Mouse (Mus musculus): ENCODE measurements around the gene Pex11a. TPM values are rescaled to one million over a fixed set of nuclear protein-coding genes. Genes with fewer than 3 reads are reported as not detected.
"Not testable (repeated sequence)": the region's sequence is repeated elsewhere in the genome, so short reads cannot be mapped to it uniquely, and the experiment has no call there.

Pex11a gene
- 1 to 10 TPM; 2.9 to 3.2 TPM for polyA plus RNA-seq (2017; shearing (Covaris generic))

DNA sequence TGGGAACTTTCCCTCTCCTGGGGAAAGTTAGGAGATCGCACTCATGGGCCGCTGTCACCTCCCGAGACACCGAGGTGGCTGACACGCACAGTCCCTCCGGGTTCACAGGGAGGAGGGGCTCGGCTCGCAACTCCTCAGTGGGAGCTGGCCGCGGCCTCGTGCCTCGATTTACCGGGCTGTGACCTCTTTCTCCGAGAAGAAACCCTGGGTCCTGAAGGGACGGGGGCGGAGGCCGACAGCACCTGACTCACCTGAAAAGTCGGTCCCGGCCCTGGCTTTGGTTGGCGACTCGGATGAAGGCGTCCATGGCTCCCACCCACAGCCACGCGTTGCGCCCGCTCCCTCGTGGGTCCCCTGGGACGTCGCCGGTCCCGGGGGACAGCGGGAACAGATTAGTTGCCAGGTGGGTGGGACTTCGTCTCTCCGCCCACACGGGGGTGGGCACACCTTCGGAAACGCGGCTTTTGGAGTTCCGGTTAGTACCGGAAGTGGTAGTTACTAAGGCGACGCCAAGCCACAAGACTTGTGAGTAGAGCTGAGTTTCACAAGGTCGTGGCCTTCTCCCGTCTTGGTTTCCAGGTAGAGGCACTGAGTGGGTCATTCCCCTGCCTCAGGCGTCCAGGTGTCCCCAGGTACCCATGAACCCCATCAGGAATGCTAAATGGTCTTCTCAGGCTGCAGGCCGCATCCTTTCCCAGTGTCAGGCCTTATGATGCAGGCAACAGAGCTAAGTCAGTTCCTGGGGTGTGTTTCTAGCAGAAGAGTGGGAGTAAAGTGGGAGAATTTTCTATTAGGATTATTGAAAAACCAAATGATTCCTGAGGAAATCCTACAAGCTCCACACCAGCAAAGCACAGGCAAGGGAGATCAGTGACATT, at the start of gene Pex11a, which contains the start of gene Wdr93:
Gene Pex11a (minus strand): TSS at position 473 of the 878 bp plus-strand sequence.
Gene Wdr93 (plus strand): TSS at position 505 of the 878 bp plus-strand sequence.
- peak; percentile 99 for ATAC-seq

DNA sequence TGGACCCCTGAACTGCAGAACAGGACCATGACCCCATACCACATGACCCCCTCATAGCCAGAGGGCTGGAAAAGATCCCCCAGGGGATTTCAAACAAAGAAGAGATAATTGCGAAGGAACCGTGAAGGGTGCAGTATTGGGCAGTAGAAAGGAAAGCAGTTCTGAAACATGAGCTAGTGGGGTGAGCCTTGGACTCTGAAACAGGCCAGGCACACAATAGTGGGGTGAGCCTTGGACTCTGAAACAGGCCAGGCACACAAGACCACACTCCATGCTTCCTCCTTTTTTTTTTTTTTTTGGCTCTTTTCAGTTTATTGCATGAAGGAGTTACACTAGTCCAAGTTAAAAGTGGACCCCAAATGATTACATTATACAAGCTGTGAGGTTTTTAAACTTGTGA, 46.9 kb upstream of the Pex11a start:
- not testable (repeated sequence) for ATAC-seq

DNA sequence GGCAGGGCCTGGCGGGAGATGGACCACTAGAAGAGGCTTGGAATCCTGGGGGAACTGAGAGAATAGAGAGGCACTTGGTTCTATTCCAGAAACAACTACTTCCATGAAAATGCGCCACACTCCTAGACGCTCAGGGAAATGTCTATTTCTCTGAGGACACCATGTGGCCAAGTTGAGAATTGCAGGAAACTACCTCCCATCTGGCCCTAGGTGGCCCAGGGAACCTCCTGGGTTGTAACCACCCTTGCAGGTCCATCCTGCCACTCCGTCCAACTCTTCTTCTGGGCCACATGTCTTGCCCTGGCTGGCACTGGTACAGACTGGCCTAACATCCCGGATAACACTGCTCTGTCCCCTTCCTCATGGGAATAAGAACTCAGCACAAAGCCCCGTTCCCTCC, 43.4 kb upstream of the Pex11a start:
- ATAC-seq = peak; percentile 60

DNA sequence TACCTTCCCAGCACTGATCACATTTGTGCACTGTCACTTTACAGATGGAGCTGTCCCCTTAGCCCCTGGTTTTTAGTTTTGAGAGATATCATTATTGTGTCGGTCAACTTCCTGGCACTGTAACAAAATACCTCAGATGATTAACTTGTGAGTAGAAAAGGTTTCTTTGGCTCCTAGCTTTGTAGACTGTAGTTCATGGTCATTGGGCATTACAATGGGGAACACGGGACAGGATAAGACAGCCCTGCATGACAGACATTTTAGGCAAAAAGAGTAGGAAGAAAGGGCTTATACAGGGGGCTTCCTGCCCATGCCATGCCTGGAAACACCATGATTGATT, 39.6 kb upstream of the Pex11a start:
- ATAC-seq = no peak

DNA sequence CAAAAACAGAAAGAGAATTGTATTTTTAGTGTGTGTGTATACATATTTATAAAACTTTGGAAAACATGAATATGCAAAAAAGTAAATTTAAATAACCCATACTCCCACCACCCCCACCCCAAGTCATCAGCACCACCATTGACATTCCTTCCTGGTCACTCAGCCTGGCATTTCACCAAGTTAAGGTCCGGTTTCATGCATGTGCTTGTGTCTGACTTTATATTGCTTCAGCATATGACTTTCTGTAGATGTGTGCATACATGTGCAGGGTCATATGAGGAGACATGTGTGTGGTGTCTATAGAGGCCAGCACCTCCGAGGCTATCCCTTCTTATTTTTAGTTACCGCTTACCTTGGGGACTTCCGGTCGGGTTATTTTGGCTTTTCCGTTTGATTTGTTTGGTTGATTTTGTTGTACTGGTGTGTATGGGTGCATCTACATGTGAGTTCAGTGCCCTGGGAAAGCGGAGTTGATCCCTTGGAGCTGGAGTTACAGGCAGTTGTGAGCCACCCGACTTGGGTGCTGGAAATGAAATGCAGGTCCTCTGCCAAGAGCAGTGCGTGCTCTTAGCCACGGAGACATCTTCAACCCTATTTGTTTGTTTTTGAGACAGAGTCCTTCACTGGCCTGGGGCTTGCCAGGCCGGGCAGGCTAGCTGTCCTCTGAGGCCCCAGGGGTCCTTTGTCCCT, 39.0 kb upstream of the Pex11a start:
- ATAC-seq = no peak

DNA sequence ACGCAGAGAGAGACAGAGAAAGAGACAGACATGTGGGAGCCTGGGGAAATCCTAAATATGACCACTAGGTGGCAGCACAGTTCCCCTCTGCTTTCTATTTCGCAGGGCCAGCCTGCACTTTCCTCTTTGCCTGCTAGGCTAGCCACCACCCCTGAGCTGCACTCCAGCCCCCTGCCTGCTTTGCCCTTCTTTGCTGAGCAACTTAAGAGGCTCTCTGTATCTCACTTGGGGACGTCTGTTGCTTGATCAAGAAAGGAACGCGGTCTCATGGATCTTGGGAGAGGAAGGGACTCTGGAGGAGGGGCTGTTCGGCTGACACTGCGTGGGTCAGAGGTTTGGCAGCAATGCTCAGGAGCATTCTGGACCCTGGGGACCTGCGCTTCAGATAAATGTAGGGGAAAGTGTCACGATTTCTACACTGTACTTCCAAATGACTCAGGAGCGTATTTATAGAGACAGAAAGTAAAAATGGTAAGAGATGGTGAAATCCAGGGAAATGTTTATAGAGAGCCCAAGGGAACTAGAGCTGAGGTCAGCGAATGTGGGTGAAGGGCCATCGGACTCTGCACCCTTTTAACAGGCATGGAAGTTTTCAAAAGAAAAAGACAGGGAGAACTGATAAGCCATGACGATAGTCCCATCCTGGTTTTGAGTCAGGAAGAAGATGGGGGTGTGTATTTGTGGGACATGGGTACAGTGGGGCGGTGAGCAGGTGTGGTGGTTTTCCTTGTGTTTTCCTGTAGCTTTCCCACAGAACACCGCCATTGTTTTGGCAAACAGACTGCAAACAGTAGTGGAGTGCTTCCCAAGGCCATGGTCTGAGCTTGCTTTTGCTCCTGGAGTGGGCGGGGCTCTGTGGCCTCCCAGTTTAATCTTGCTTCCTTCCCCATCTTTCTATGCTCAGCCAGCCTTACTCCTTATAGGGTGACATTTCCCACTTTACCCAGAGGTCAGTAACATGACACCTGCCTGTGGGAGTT, 38.0 kb upstream of the Pex11a start:
- ATAC-seq = peak; percentile 78

DNA sequence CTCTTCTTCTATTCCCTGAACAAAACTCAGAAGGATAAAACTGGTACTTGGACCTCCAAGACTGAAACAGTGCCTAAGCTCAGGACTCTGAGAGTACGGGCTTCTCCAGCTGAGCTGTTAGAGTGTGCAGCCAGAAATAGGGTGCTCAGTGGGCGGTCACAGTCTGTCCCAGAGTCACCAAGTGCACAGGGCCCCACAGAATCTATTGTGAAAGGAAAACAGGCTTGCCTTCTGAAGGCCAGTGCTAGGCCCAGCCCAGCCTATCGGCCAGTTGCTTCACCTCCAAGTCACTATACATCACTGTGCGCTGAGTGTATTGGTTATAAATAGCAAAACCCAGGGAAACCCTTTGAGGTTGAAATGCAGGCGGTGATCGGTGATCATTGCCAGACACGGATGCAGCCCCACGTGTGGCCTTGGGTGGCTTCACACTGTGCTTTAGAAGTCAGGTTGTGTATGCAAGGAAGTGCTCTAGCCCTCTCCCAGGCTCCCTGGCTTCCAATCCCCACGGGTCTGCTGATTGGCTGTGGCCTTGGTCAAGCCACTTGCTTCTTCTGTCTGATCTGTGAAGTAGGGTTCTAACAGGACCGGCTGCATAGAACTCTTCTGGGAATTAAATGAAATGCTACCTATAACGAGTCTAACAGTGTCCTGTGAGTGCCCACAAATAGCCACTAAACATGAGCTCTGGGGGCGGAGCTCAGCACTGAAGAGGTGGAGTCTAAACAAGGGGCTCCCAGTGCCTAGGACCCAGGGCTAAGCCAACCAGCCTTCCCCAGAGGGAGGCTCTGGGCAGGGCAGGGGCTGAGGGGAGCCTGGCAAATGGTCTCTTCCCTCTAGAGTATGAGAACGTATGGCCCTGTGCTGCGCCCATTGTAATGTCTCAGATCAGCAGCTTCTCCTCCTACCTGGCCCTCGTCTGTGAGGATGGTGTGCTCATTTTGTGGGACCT, 28.9 kb upstream of the Pex11a start:
- ATAC-seq = no peak

DNA sequence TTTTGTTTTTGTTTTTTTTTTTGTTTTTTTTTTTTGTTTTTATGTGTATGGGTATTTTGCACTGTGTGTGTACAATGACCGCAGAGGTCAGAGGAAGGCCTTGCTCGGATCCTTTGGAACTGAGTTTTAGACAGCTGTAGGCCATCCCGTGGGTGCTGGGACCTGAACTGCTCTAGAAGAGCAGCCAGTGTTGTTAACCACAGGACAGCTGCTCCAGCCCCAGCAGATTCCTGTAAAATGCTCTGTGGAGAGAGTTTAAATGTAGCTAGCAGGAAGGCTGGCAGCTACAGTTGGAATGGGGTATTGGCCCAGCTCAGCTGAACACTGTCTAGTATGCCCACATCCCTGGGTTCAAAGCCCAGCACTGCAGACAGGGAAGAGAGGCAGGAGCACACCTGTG, 26.7 kb upstream of the Pex11a start:
- no peak for ATAC-seq

DNA sequence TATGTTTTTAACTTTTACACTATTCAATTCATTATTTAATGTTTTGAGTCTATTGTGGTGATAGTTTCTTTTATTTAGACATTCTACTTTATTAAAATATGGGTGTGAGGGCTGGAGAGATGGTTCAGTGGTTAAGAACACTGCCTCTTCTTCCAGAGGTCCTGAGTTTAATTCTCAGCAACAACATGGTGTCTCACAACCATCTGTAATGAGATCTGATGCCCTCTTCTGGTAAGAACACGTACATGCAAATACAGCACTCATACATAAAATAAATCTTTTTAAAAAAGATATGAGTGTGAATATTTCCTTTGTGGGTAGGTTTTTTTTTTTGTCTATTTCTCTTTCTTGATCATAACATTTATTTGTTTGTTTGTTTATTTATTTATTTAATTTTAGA, 23.1 kb upstream of the Pex11a start:
- no peak for ATAC-seq

DNA sequence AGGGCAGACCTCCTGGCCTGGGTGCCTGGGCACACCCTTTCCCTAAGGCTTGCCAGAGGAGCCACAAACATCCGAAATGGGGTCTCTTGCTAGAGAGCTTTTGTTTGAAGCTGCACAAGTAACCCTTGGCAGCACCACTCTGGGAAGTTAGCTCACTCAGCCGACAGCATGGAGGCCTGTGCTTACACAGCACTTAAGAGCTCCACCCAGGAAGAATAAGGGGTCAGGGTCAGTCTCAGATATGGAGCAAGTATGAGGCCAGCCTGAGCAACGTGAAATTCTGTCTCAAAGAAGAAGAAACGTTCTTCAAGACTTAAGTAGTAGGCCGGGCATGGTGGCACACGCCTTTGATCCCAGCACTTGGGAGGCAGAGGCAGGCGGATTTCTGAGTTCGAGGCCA, 19.2 kb upstream of the Pex11a start:
- no peak for ATAC-seq

DNA sequence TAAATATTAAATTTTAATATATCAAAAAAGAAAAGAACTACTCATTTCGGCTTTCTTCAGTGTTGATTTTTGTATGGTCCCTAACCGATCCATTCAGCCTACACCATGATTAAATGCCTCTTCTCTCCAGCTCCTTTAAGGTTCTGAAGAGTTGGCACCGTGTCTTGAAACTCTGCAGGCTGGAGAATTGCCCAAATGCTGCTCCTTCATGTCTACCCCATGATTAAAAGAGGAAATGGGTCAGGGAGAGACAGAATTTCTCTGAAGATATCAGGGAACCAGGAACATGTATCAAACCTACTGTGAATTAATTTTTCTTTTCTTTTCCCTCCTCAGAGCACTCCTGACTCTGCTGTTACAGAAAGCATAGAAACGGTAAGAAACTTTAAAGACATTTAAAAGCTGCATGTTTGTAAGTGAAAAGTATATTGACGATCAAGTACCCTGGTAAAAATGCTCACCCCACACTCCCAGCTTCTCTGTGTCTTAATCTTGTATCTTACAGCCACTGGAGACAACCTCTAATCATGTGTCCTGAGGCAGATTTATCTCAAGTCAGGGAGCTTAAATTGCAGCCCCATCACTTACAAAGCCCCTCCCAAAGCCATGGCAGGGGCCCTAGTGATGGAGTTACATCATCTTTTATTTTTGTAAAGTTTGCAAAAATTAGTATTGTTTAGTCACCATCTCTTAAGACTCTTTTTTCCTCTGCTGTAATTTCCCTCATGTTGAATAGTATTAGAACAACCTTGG, 18.4 kb upstream of the Pex11a start:
- ATAC-seq = no peak

DNA sequence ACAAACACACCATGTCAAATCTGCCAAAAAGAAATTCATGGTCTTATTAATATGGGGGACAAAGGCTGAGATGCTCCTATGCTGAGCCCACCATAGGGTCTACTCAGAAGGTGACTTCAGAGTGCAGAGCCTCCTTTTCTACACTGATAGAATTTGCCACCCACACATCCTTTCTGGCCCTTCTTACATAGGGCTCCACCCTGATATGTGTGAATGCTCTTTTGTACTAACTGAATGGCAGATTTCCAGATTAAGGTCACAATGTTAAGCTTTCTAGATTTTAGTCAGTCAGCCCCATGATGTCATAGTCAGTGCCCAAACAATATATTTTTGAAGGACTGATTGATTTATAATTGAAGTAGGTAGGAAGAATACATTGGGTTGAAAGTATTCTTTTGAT, 16.8 kb upstream of the Pex11a start:
- ATAC-seq = peak; percentile 84

DNA sequence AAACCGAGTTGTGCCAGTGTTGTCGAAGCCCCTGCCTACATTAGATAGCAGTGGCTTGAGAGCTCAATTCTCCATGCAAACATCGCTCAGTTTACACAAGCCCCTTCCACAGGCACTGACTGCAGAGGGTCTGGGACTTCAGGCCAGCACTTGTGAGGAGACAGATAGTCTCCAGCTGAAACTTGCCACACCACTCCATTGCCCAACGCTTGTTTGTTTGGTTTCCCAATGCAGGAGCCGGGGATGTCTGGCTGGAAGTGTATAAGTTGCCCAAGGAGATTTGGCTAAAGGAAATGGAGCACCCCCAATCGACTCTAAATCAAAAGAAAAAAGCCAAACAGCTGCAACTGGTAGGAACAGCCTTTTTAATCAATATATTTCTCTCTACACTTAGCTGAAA, 15.2 kb upstream of the Pex11a start:
- ATAC-seq = no peak

DNA sequence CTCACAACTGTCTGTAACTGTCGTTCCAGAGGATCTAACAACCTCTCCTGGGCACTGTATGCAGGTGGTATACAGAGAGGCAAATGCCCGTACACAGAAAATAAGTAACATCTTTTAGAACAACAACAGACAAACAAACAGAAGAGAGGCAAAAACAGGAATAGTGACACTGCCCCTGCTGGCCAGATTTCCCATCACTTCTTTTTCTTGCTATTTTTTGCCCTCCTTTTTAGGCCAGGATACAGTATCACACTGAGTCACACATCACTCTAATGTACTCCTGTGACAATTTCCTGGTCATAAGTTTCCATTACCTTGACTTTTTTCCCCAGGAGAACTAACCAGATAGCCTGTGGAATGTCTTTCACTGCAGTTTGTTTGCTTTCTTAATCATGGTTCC, 13.4 kb upstream of the Pex11a start:
- no peak for ATAC-seq

DNA sequence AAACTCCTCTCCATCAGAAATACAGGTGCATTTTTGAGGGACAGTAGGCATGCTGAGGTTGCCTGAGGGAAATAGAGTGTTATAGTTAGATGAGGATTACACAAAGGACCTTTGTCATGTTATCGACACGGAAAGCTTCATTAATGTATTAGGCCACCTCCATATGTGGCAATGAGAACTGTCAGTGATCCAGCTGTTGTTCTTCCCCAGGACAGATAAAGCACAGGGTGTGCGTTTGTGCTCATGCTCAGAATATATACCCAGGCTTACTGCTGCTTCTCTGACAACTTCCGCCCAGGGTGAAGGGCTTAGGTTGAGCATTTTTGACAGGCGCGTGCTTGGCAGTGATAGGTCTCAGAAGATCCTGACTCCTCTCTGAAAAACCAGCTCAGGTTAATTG, 6.6 kb upstream of the Pex11a start:
- no peak for ATAC-seq

DNA sequence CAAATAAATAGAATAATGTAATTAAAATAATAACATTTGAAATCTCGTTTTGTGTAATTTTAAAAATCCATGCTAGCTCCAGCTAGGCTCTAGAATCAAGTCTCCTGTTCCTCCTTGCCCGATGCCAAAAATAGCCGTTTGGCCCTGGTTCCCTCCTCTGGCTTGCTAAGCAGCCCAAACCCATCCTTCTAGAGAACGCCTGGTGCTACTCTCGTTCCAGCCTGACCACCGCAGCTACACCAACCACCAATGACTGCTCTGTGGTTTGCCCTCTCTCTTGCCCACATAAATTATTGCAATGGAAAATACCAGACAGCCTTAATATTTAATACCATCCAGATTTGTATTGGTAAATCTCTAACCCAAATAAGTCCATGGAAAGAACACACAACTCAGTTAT, 4.7 kb upstream of the Pex11a start:
- ATAC-seq = no peak

DNA sequence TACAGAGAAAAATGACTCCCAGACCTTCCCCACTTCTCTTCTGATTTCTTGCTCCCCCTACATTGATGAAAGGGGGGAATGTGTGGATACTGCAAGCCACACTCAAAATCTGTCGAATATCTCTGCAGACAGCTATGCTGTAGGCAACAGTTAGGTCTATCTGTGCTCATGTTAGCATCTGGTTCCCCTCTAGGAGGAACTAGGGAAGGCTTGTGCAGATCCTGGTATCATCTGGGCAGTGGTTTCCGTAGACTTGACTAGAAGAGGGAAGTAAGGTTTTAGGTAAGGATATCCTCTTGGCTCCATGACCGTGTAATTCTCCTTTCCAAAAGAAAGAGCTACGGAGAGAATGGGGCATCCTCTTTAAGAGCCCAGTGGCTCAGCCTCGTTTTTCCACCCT, 1.7 kb upstream of the Pex11a start:
- ATAC-seq = no peak

DNA sequence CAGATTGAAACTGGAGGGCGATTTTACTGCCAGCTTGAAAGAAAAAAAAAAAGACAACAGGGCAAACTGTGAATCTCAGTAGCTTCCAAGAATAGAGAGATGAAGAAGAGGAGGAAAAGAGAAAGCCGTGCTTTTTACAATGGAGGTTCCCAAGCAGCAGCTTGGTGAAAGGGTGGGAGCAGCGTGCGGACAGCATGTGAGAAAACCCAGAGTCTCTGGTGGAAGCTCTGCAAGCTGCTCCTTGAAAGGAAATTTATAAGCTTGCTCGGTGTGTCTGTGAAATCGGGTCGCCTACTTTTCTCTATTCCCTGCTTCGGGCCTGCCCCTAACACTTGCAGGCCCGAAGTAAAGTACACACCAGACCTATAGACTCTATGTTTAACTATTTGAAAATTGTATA, 1.1 kb upstream of the Pex11a start:
- ATAC-seq = no peak

DNA sequence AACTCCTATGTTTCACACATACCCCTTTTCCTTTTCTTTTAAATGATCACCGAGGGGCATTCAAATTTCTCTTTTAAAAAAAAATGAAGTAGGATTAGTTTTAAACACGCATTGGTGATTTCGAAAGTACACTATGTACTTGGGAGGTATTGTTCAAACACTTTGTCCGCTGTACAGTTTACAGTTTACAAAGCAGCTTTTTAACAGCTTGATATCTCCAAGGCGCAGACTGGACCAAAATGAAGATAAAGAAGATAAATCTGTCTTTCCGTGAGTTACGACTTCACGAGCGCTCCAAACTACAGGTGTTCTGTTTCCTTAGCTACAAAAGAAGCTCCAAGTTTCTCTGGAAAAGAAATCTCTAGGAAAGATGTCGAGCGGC, 663 bp downstream of the Pex11a start:
- no peak for ATAC-seq

DNA sequence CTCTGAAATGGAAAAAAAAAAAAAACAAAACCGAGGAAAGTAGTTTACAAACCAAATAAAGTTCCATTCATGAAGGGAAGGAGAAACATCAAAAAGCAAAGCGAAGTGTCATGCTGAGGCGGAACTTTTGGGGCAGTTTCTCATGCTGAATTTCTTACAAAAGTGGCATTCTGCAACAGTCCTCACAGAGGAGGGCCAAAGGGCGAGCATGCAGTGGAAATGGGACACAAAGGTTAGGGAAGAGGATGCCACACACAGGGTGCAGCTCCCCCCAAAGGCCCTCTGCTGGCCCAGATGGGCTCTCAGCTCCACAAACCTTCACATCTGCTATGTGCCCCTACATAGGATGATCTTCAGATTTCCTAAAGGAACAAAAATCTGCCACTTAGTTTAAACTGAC, 2.7 kb downstream of the Pex11a start:
- no peak for ATAC-seq

DNA sequence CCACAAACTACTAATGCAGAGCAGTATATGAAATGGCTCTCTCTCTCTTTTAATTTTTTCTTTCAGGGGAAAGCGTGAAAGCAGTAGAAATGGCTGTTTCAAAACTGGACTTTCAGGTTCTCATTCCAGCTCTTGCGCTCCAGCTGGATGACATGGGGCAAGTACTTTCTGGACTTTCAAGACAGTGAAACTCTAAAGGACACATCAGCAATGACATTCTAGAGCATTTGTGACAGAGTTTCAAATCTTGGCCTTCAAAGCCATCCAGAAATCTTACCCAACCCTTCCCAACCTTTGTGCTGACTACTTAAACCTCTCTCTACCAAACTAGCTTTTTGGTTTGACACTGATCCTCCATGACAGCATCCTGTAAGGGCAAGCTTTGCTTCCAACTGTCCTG, 4.0 kb downstream of the Pex11a start:
- no peak for ATAC-seq
